Mouse (Mus musculus) WW6 (cell line): Measurements from ENCODE around the gene Fbxo47.

Source experiments
- DNase-seq: peaks from one replicate; pipeline ENCODE4 v3.0.0-alpha.2; 2013; ENCODE audit warnings: low read depth, low spot score

Gene Fbxo47

DNA sequence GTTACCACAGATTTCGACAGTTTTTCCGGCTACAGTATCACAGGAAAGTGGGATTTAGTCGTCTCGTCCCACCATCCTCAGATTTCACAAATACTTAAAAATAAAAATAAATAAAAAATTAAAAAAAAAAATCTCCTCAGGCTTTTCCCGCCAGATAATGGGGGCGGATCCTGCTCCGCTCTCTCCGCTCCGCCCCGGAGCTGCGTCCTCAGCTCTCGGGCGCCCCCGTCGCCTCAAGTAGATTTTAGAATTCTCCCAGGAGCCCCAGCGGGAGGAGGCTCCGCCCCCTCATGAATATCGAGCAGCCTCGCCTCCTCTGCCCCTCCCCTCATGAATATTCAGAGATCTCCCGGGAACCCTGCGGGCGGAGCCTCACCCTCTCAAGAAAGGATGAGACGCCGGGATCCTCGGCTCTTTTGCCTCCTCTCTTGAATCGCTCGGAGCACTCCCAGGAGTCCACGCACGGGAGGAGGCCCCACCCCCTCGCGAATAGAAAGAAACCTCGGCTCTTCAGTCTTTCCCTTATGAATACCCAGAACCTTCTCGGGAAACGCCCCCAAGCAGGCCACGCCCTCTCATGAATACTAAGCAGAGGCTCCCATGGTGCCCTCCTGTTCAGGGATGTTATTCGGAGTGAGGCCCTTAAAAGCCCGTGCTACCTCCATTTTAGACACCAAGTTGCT is at the start of gene Fbxo47:
Gene Fbxo47, minus strand, starts transcription at position 237 of the 683 bp plus-strand sequence.
- DNase-seq: peak; percentile 99

DNA sequence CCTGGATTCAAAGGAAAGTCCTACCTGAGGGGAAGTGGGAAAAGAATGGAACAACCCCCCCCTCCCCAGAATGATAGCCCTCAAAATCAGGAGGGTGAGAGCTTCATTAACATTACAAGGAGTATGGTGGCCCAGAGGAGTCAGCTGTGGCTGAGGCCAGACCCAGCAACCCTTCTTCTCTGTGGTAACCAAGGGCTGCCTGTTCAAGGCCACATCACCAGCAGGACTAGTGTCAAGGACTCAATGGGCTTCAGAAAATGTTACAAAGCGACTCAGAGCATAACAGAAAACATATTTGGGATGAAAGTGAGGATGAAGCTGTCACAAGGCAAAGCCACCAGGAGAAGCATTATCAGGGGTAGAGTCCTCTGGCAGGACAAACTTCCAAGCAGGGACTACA is 49.6 kb upstream of the Fbxo47 start:
- no peak for DNase-seq

GRCm38 (mm10) chr11:97928905-97929304 is 45.0 kb upstream of the Fbxo47 start:
- DNase-seq: no peak

DNA sequence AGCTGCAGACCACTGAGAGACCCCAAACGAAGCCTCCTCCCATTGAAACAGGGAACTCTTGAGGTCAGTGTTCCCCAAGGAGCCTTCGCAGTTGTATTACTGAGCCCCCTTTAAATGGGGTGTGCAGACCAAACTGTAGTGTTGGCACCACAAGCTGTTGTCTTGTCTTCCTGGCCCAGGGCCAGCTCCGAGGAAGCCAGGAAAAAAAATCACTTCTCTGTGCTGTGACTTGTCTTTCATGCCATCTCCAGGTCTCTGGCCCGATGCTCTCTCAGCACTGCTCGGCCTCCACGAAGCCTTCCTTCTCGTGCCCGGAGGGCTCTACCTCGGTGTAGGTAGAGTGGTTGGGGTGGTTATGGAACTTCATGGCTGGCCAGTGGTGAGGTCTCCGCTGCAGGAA is 40.3 kb upstream of the Fbxo47 start:
- DNase-seq: no peak

GRCm38 (mm10) chr11:97923639-97924038 is 39.7 kb upstream of the Fbxo47 start:
- no peak for DNase-seq

DNA sequence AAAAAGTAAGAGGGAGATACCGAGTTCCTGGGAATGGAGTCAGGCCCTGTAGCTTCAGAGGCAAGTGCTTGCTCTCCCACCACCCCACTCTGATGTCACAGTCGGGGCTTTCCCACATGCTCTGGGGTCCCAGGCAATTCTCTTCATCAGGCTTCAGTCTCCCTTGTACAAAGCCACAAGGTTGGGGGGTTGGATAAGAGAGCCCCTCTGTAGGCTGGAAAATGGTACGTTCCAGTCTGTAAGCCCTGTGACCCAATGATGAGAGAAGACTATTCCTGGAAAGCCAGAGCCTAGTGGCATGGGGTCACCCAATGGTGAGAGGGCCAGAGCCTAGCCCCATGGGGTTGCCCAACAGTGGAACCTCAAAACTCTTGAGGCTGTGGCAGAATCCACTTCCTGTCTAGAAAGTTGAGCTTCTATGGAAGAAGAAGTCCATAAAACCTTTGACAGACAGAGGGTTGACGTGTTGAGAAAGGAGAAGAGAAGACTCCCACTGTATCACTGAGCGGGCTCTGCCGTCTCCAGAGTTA is 32.1 kb upstream of the Fbxo47 start:
- DNase-seq: no peak

DNA sequence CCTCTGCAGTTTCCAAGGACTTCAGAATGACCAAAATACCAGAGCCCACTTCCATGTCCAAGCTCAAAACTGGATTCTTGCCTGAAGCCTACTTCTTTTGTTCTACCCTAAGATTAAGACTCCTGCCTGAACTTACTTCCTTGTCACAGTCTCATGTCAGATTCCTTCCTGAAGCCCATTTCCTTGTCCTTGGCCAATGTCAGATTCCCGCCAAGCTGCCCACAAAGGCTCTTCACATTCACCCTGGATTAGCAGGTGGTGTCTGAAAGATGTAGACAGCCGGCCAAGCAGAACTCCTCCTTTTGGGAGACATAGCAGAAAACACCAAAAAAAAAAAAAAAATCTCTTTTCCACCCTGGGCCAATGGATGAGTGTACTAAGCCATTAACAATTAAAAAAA is 31.5 kb upstream of the Fbxo47 start:
- no peak for DNase-seq

GRCm38 (mm10) chr11:97913111-97913510 is 29.2 kb upstream of the Fbxo47 start:
- no peak for DNase-seq

- DNase-seq: no peak
Measured at GRCm38 (mm10) chr11:97908634-97909348, 24.8 kb upstream of the Fbxo47 start.

DNA sequence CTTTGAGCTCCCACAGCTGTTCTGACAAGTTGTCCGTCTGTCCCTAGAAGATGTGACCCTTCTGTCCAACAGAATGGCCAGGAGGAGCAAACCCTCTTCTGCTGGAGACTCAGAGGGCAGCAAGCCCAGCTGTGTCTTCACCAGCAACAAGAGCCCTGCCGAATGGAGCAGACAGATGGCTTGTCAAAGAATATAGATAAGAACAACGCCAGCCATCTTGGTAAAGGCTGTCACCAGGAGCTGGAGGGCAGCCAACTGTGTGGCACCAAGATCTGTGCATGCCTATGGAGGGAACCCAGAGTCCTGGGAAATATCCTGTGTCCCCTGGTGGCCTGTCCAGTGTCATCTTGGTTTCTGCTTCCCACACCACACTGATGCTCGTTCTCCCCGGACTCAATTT is 24.0 kb upstream of the Fbxo47 start:
- no peak for DNase-seq

DNA sequence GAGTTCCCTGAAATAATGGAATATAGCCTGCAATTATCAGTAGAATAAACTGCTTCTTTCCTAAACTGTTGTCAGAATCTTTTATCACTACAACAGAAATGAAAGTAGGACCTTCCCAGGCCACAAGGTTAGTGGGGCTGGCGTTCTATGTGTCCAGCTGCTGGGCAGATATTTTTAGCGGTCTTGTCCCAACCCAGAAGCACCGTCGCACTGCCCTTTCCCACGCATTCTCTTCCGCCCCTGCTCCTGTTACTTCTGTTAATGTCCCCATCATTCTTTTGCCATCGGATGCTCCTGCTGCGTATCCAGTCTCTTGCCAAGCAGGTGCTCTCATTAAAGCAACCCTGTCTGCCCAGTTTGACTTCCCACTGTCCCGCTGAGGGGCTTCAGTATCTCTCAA is 23.0 kb upstream of the Fbxo47 start:
- DNase-seq: no peak

GRCm38 (mm10) chr11:97905941-97906340 is 22.0 kb upstream of the Fbxo47 start:
- DNase-seq: peak; percentile 73

DNA sequence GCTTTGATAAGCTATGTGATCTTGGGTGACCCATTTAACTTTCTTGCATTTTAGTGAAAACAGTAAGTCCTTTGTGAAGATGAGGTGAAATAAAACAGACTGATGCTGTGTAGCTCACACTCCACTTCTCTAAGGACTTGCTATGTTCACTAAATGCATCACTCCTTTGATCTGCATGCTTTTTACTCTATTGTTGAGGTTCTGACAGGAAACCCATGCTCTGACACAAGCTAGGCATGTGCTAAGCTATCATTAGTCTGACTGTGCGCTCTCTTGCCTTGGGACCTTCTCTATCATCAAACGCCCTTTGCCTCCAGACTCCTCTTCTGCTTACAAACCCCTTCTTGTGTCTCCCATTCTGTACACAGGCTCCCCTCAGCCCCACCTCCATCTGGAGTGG is 21.6 kb upstream of the Fbxo47 start:
- DNase-seq: no peak

GRCm38 (mm10) chr11:97904801-97905200 is 20.8 kb upstream of the Fbxo47 start:
- DNase-seq: no peak

- no peak for DNase-seq
Measured at GRCm38 (mm10) chr11:97901806-97902205, 17.9 kb upstream of the Fbxo47 start.

DNA sequence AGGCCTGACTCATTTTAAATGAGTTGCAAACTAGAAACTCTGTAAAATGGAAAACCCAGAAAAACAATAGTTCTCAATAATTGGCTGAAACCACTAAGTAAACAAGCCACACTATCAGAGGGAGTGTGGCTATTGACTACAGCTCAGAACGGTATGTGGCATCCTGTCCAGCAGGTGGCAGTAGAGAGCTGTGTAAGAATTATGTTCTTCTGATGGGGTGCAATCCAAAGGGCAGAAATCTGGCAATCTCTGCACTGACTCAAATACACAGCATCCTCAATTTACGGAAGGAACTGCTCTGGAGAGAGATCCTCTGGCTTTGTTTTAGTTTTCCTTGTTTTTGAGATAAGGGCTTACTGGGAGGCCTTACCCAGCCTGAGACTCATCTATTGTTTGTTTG is 15.9 kb upstream of the Fbxo47 start:
- DNase-seq: peak; percentile 73

- no peak for DNase-seq
Measured at GRCm38 (mm10) chr11:97897568-97898185, 13.7 kb upstream of the Fbxo47 start.

DNA sequence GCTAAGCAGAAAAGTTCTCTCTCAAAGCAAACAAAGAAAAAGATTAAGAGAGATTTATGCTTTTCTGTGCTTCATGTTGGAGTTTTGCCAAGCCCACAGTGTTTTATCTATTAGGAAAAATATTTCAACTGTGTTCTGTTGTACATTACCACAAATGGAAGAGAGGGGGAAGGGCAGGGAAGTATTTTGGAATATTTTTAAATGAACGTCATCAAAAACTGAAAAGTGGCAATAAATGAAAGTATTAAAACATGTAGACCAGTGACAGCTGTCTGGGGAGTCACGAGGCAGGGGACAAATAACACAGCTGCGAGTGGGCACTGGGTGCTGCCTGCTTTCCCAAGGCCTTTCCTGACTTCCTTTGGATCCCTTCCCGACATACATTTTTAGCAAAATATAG is 12.7 kb upstream of the Fbxo47 start:
- no peak for DNase-seq

GRCm38 (mm10) chr11:97891821-97892220 is 7.9 kb upstream of the Fbxo47 start:
- DNase-seq: no peak

DNA sequence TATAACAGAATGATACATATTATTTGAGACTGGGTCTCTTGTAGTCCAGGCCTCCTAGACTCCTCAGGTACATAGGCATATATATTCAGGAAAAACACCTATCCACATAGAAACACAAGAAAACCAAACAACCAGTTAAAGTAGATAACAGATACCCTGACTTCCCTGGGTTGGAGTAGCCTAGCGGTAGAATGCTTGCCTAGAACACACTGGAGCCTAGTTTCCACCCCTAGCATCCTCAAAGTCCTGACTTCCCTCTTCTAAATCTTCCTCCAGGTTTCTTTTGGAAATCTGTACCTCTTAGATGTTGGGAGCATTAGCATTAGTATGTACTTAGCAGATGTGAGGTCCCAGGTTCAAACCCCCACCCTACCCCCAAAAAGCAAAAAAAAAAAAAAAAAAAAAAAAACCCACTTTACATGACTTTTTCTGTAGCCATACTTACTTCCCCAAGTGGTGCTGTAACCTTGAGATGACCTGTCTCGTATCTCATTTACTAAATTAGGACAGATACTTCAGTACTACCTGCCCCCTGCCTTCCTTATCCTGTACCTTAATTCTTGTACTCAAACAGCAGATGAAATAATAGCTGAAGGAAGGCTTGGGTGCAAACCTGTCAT is 1.5 kb upstream of the Fbxo47 start:
- DNase-seq: no peak

DNA sequence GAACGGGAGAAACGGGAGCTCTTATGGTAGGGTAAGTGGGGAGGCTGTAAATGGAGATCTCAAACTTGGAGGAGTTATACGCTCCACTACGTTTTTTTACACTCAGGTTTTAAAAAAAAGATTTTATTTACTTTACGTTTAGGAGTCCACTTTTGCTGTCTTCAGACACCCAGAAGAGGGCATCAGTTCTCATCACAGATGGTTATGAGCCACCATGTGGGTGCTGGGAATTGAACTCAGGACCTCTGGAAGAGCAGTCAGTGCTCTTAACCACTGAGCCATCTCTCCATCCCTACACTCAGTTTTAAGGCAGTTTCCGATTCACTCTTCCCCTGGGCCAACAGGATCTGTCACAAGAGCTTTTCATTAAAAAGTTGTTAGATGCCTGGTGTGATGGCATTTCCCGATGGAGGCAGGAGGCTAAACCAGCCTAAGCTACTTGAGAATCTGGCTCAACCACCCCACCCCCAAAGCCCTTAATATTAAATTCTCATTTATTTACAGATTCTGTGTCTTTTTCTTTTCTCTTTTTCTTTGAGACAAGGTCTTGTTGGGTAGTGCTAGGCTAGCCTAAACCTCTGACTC is 739 bp upstream of the Fbxo47 start:
- no peak for DNase-seq

GRCm38 (mm10) chr11:97883542-97883917 is 424 bp downstream of the Fbxo47 start:
- peak; percentile 90 for DNase-seq
